Mouse (Mus musculus) left cerebral cortex, postnatal 4 days (tissue): ENCODE results near the gene Pcna. TPM values are rescaled to one million over a fixed set of nuclear protein-coding genes. Genes with fewer than 3 reads are reported as not detected.
"Not testable (repeated sequence)": the region's sequence is repeated elsewhere in the genome, so short reads cannot be mapped to it uniquely, and the experiment has no call there.

Experiments used
- DNase-seq: peaks from one replicate; pipeline ENCODE4 v3.0.0-alpha.2; 2022
- intact Hi-C: fragments of 180-260 bp; cut with DNase I; formaldehyde crosslinking; loops from one replicate; pipeline ENCODE4 v1.15.1; 2025
- total RNA-seq, 2 experiments: library from RNA; stranded (reverse); gene quantifications; 2 replicates each; pipeline ENCODE4 v1.2.3; 2021

The Pcna gene
- total RNA-seq = 10 to 100 TPM; 74.2 to 81.4 TPM

- peak; percentile 97 for DNase-seq
- intact Hi-C loops = no loop called here
Measured at GRCm38 (mm10) chr2:132252542-132253528, at the start of gene Pcna. Gene Pcna (minus strand): TSS chr2:132253314.

GRCm38 (mm10) chr2:132301436-132301835 lies 48.3 kb upstream of the Pcna start:
- DNase-seq = no peak
- intact Hi-C loops = no loop called here

GRCm38 (mm10) chr2:132298250-132298649 lies 45.1 kb upstream of the Pcna start:
- intact Hi-C loops = no loop called here
- DNase-seq = no peak

GRCm38 (mm10) chr2:132293694-132294450 lies 40.8 kb upstream of the Pcna start:
- DNase-seq = no peak
- intact Hi-C loops = no loop called here

- no peak for DNase-seq
- intact Hi-C loops = no loop called here
Measured at GRCm38 (mm10) chr2:132292083-132292482, 39.0 kb upstream of the Pcna start.

GRCm38 (mm10) chr2:132291265-132291664 lies 38.2 kb upstream of the Pcna start:
- no peak for DNase-seq
- intact Hi-C loops = no loop called here

GRCm38 (mm10) chr2:132290808-132291207 lies 37.7 kb upstream of the Pcna start:
- intact Hi-C loops = no loop called here
- DNase-seq = no peak

- intact Hi-C loops, DNase-seq: not testable (repeated sequence)
Measured at GRCm38 (mm10) chr2:132289213-132289612, 36.1 kb upstream of the Pcna start.

GRCm38 (mm10) chr2:132286376-132287076 lies 33.4 kb upstream of the Pcna start:
- intact Hi-C loops = no loop called here
- DNase-seq = peak; percentile 42

GRCm38 (mm10) chr2:132285722-132286121 lies 32.6 kb upstream of the Pcna start:
- intact Hi-C loops, DNase-seq: not testable (repeated sequence)

GRCm38 (mm10) chr2:132284492-132285139 lies 31.5 kb upstream of the Pcna start:
- DNase-seq = no peak
- intact Hi-C loops = no loop called here

GRCm38 (mm10) chr2:132283236-132284070 lies 30.3 kb upstream of the Pcna start:
- intact Hi-C loops = no loop called here
- no peak for DNase-seq

GRCm38 (mm10) chr2:132282453-132283174 lies 29.5 kb upstream of the Pcna start:
- DNase-seq = no peak
- intact Hi-C loops = no loop called here

- intact Hi-C loops = no loop called here
- no peak for DNase-seq
Measured at GRCm38 (mm10) chr2:132281560-132282452, 28.7 kb upstream of the Pcna start.

GRCm38 (mm10) chr2:132280518-132281120 lies 27.5 kb upstream of the Pcna start:
- DNase-seq = no peak
- intact Hi-C loops = no loop called here

- intact Hi-C loops = no loop called here
- no peak for DNase-seq
Measured at GRCm38 (mm10) chr2:132279978-132280377, 26.9 kb upstream of the Pcna start.

- intact Hi-C loops = no loop called here
- no peak for DNase-seq
Measured at GRCm38 (mm10) chr2:132279336-132279882, 26.3 kb upstream of the Pcna start.
